11 mouse cellular contexts compared by ENCODE assay signal in genomic region chr11:116127986-116128385, GRCm38 (mm10). TPM values are rescaled to one million over a fixed set of nuclear protein-coding genes. Genes with fewer than 3 reads are reported as not detected.
A peak's percentile ranks its signal among the peaks of the same experiment; 100 is the strongest.
DNase-seq lines count a peak whose midpoint lies in the region; ATAC-seq and TF ChIP-seq lines count a peak whose summit lies in the region.
"Had no signal": no experiment of that assay in that cellular context is flagged by ENCODE, and none has a peak within 500 bp of the region (broad histone marks: within the 10 kb centered on the region; RNA-seq: fewer than 3 reads in every experiment).

No protein-coding gene starts in this region.

- peaks cover 52% of the 10 kb centered on the region for H3K4me1 ChIP-seq in heart, embryonic 10.5 days
- peaks cover 25% of the 10 kb centered on the region for H3K4me1 ChIP-seq in lung, embryonic 16.5 days (replicated peaks; ENCODE audit: control insufficient read depth, insufficient read depth, low read length)
- H3K4me1 ChIP-seq in lung, adult 2 months (ENCODE audit: control insufficient read depth, insufficient read depth, low read length): peaks cover 23% of the 10 kb centered on the region
- H3K4me1 ChIP-seq in heart, embryonic 12.5 days (replicated peaks): peaks cover 35% of the 10 kb centered on the region
- H3K4me1 ChIP-seq in midbrain, postnatal 0 days (ENCODE audit: insufficient read depth, low read length): peaks cover 6% of the 10 kb centered on the region; the same call in 1 of the 2 replicates

- no peak for DNase-seq in heart, embryonic 10.5 days (ENCODE audit: low spot score)
- no peak for DNase-seq in heart, adult 8-10 months (ENCODE audit: low spot score)
- DNase-seq in lung, adult 2 months: no peak
- peak; percentile 55 for DNase-seq in midbrain, postnatal 0 days (ENCODE audit: low spot score)
- no peak for DNase-seq in spleen, adult 18-20 months
- DNase-seq: right cerebral cortex, adult 18-20 months; thymus, postnatal 36 days had no signal

- peak overlapping the region; percentile 40; the same call in 1 of the 2 replicates for H3K9ac ChIP-seq in lung, embryonic 16.5 days (ENCODE audit: low read length)
- peak overlapping the region; percentile 49 for H3K9ac ChIP-seq in heart, embryonic 12.5 days
- no peak overlapping the region for H3K9ac ChIP-seq in midbrain, postnatal 0 days (replicated peaks; ENCODE audit: low read length, poor library complexity, severe bottlenecking)

- H3K9me3 ChIP-seq in heart, embryonic 10.5 days: no peaks in the 10 kb centered on the region
- H3K9me3 ChIP-seq in lung, embryonic 16.5 days (ENCODE audit: control insufficient read depth, low read length): 0 out of 2 replicates have a peak, but pooled peaks cover 2% of the 10 kb centered on the region
- peaks cover 4% of the 10 kb centered on the region; the same call in 1 of the 2 replicates for H3K9me3 ChIP-seq in heart, embryonic 12.5 days (replicated peaks)
- no peaks in the 10 kb centered on the region for H3K9me3 ChIP-seq in midbrain, postnatal 0 days (ENCODE audit: low read length)

- peak overlapping the region; percentile 46; the same call in 1 of the 2 replicates for H3K4me2 ChIP-seq in lung, embryonic 16.5 days (ENCODE audit: low read depth, low read length)
- H3K4me2 ChIP-seq in heart, embryonic 12.5 days: 0 out of 2 replicates have a peak overlapping the region, but pooled peaks have one; percentile 51
- H3K4me2 ChIP-seq in midbrain, postnatal 0 days (ENCODE audit: low read depth, low read length, poor library complexity, severe bottlenecking): no peak overlapping the region

- peak overlapping the region; percentile 39; the same call in 1 of the 2 replicates for H3K4me3 ChIP-seq in heart, embryonic 10.5 days
- no peak overlapping the region for H3K4me3 ChIP-seq in lung, embryonic 16.5 days (ENCODE audit: low read length)
- no peak overlapping the region for H3K4me3 ChIP-seq in lung, adult 2 months (replicated peaks; ENCODE audit: extremely low read depth, low read depth, low read length)
- H3K4me3 ChIP-seq in heart, embryonic 12.5 days: no peak overlapping the region
- H3K4me3 ChIP-seq in midbrain, postnatal 0 days (ENCODE audit: low read depth, low read length): no peak overlapping the region

- no peaks in the 10 kb centered on the region for H3K27me3 ChIP-seq in heart, embryonic 10.5 days (ENCODE audit: insufficient read depth, poor library complexity, severe bottlenecking)
- H3K27me3 ChIP-seq in lung, embryonic 16.5 days (ENCODE audit: control insufficient read depth, insufficient read depth, low read depth, low read length): no peaks in the 10 kb centered on the region
- H3K27me3 ChIP-seq in heart, embryonic 12.5 days (replicated peaks): no peaks in the 10 kb centered on the region
- no peaks in the 10 kb centered on the region for H3K27me3 ChIP-seq in midbrain, postnatal 0 days (ENCODE audit: insufficient read depth, low read length)
- H3K27me3 ChIP-seq: CH12.LX had no signal

- peak overlapping the region; percentile 84 for H3K27ac ChIP-seq in heart, embryonic 10.5 days
- peak overlapping the region; percentile 51; the same call in 1 of the 2 replicates for H3K27ac ChIP-seq in lung, embryonic 16.5 days (ENCODE audit: low read length)
- no peak overlapping the region for H3K27ac ChIP-seq in heart, embryonic 12.5 days (ENCODE audit: poor library complexity, severe bottlenecking)
- H3K27ac ChIP-seq in midbrain, postnatal 0 days (ENCODE audit: low read depth, low read length): no peak overlapping the region

- ATAC-seq in lung, embryonic 16.5 days (ENCODE audit: low read depth): no peak
- ATAC-seq in heart, embryonic 12.5 days (ENCODE audit: insufficient number of reproducible peaks, low FRiP score): no peak
- ATAC-seq in midbrain, postnatal 0 days (ENCODE audit: low FRiP score): no peak
- no peak for ATAC-seq in megakaryocyte, adult 5-6 weeks (ENCODE audit: poor library complexity, severe bottlenecking)

- TF ChIP-seq CTCF in lung, adult 2 months (IDR thresholded peaks at IDR 0.05; ENCODE audit: insufficient read depth, low read length): no peak
- no peak for TF ChIP-seq CTCF in midbrain, postnatal 0 days (IDR thresholded peaks at IDR 0.05)

- peaks cover 49% of the 10 kb centered on the region for H3K36me3 ChIP-seq in heart, embryonic 10.5 days
- peaks cover 15% of the 10 kb centered on the region for H3K36me3 ChIP-seq in lung, embryonic 16.5 days (ENCODE audit: control insufficient read depth, insufficient read depth, low read length)
- peaks cover 46% of the 10 kb centered on the region for H3K36me3 ChIP-seq in heart, embryonic 12.5 days
- peaks cover 19% of the 10 kb centered on the region for H3K36me3 ChIP-seq in midbrain, postnatal 0 days (ENCODE audit: insufficient read depth, low read length)

- no peak for TF ChIP-seq POLR2A in lung, adult 2 months (IDR thresholded peaks at IDR 0.05; ENCODE audit: borderline replicate concordance, extremely low read depth, low read depth, low read length)

- 84% methylated on average over 9 of the region's 9 CpGs for WGBS in heart, embryonic 10.5 days
- 64% methylated on average over 9 of the region's 9 CpGs for WGBS in lung, embryonic 16.5 days
- 75% methylated on average over 9 of the region's 9 CpGs for WGBS in lung, adult 2 months
- WGBS in heart, embryonic 12.5 days: 78% methylated on average over 9 of the region's 9 CpGs
- WGBS in midbrain, postnatal 0 days: 75% methylated on average over 9 of the region's 9 CpGs

RNA-seq across cellular contexts. Expression of gene Trim47, which starts 1.0 kb away (rescaled TPM):
- polyA plus RNA-seq in heart, embryonic 10.5 days (2016; fragmentation: Nextera tagmentation; extraction: Ambion mirVana): 25.9 and 38.7 TPM in 2 replicates
- 10 to 100 TPM; 17.9 to 25.7 (median 22.1) TPM for total RNA-seq in heart, adult 8-10 months (2022)
- 20.4 and 24.8 TPM in 2 replicates for polyA plus RNA-seq in lung, embryonic 16.5 days (2015; fragmentation: Nextera tagmentation; extraction: Ambion mirVana)
- polyA plus RNA-seq in lung, adult 2 months (2012; rRNA removed): 44.6 and 55.5 TPM in 2 replicates
- polyA plus RNA-seq in heart, embryonic 12.5 days (2016; fragmentation: Nextera tagmentation; extraction: Ambion mirVana): 54.8 and 58.2 TPM in 2 replicates
- 12.6 and 16.8 TPM in 2 replicates for total RNA-seq in midbrain, postnatal 0 days (2014; rRNA removed)
- polyA plus RNA-seq in midbrain, postnatal 0 days (2015; fragmentation: Nextera tagmentation; extraction: Ambion mirVana): 9.0 and 11.7 TPM in 2 replicates
- 0.47 TPM in 1 of 2 replicates, not detected in the other for total RNA-seq in megakaryocyte, adult 5-6 weeks (2015)
- total RNA-seq in megakaryocyte, adult 5-6 weeks (2017): 0.07 TPM in 1 of 2 replicates, not detected in the other

RNA-seq across cellular contexts. Expression of gene Trim65, which starts 2.9 kb away (rescaled TPM):
- polyA plus RNA-seq in heart, embryonic 10.5 days (2016; fragmentation: Nextera tagmentation; extraction: Ambion mirVana): 3.6 and 3.8 TPM in 2 replicates
- 1 to 10 TPM; 6.6 to 8.2 (median 7.6) TPM for total RNA-seq in heart, adult 8-10 months (2022)
- polyA plus RNA-seq in lung, embryonic 16.5 days (2015; fragmentation: Nextera tagmentation; extraction: Ambion mirVana): 5.1 and 6.4 TPM in 2 replicates
- 17.3 and 21.4 TPM in 2 replicates for polyA plus RNA-seq in lung, adult 2 months (2012; rRNA removed)
- 4.7 and 4.9 TPM in 2 replicates for polyA plus RNA-seq in heart, embryonic 12.5 days (2016; fragmentation: Nextera tagmentation; extraction: Ambion mirVana)
- total RNA-seq in midbrain, postnatal 0 days (2014; rRNA removed): 5.7 and 7.6 TPM in 2 replicates
- 2.3 TPM in 2 replicates for polyA plus RNA-seq in midbrain, postnatal 0 days (2015; fragmentation: Nextera tagmentation; extraction: Ambion mirVana)
- total RNA-seq in megakaryocyte, adult 5-6 weeks (2015): 15.8 and 15.9 TPM in 2 replicates
- 7.9 and 10.7 TPM in 2 replicates for total RNA-seq in megakaryocyte, adult 5-6 weeks (2017)

RNA-seq across cellular contexts. Expression of gene Mrpl38, which starts 10.7 kb away (rescaled TPM):
- 112 and 127 TPM in 2 replicates for polyA plus RNA-seq in heart, embryonic 10.5 days (2016; fragmentation: Nextera tagmentation; extraction: Ambion mirVana)
- total RNA-seq in heart, adult 8-10 months (2022): 10 to 100 TPM; 60.0 to 66.2 (median 63.9) TPM
- polyA plus RNA-seq in lung, embryonic 16.5 days (2015; fragmentation: Nextera tagmentation; extraction: Ambion mirVana): 79.3 and 80.6 TPM in 2 replicates
- polyA plus RNA-seq in lung, adult 2 months (2012; rRNA removed): 32.9 and 41.3 TPM in 2 replicates
- 85.0 and 89.1 TPM in 2 replicates for polyA plus RNA-seq in heart, embryonic 12.5 days (2016; fragmentation: Nextera tagmentation; extraction: Ambion mirVana)
- 74.3 and 100 TPM in 2 replicates for total RNA-seq in midbrain, postnatal 0 days (2014; rRNA removed)
- polyA plus RNA-seq in midbrain, postnatal 0 days (2015; fragmentation: Nextera tagmentation; extraction: Ambion mirVana): 77.0 and 78.7 TPM in 2 replicates
- 14.6 and 17.3 TPM in 2 replicates for total RNA-seq in megakaryocyte, adult 5-6 weeks (2015)
- 6.9 and 10.0 TPM in 2 replicates for total RNA-seq in megakaryocyte, adult 5-6 weeks (2017)

RNA-seq across cellular contexts. Expression of gene Fbf1, which starts 40.0 kb away (rescaled TPM):
- 27.7 and 30.6 TPM in 2 replicates for polyA plus RNA-seq in heart, embryonic 10.5 days (2016; fragmentation: Nextera tagmentation; extraction: Ambion mirVana)
- total RNA-seq in heart, adult 8-10 months (2022): 10 to 100 TPM; 14.5 to 16.4 (median 15.2) TPM
- 36.1 and 37.3 TPM in 2 replicates for polyA plus RNA-seq in lung, embryonic 16.5 days (2015; fragmentation: Nextera tagmentation; extraction: Ambion mirVana)
- 26.5 and 35.5 TPM in 2 replicates for polyA plus RNA-seq in lung, adult 2 months (2012; rRNA removed)
- 37.2 and 37.5 TPM in 2 replicates for polyA plus RNA-seq in heart, embryonic 12.5 days (2016; fragmentation: Nextera tagmentation; extraction: Ambion mirVana)
- total RNA-seq in midbrain, postnatal 0 days (2014; rRNA removed): 82.2 and 83.0 TPM in 2 replicates
- polyA plus RNA-seq in midbrain, postnatal 0 days (2015; fragmentation: Nextera tagmentation; extraction: Ambion mirVana): 38.6 and 43.7 TPM in 2 replicates
- total RNA-seq in megakaryocyte, adult 5-6 weeks (2015): 2.9 and 5.9 TPM in 2 replicates
- total RNA-seq in megakaryocyte, adult 5-6 weeks (2017): 5.7 and 6.3 TPM in 2 replicates

RNA-seq across cellular contexts. Expression of gene Wbp2, which starts 41.2 kb away (rescaled TPM):
- polyA plus RNA-seq in heart, embryonic 10.5 days (2016; fragmentation: Nextera tagmentation; extraction: Ambion mirVana): 122 and 158 TPM in 2 replicates
- total RNA-seq in heart, adult 8-10 months (2022): 100 to 1,000 TPM; 108 to 126 (median 116) TPM
- polyA plus RNA-seq in lung, embryonic 16.5 days (2015; fragmentation: Nextera tagmentation; extraction: Ambion mirVana): 95.4 and 98.9 TPM in 2 replicates
- 257 and 267 TPM in 2 replicates for polyA plus RNA-seq in lung, adult 2 months (2012; rRNA removed)
- polyA plus RNA-seq in heart, embryonic 12.5 days (2016; fragmentation: Nextera tagmentation; extraction: Ambion mirVana): 137 and 141 TPM in 2 replicates
- total RNA-seq in midbrain, postnatal 0 days (2014; rRNA removed): 119 and 150 TPM in 2 replicates
- polyA plus RNA-seq in midbrain, postnatal 0 days (2015; fragmentation: Nextera tagmentation; extraction: Ambion mirVana): 254 and 267 TPM in 2 replicates
- total RNA-seq in megakaryocyte, adult 5-6 weeks (2015): 89.9 and 100 TPM in 2 replicates
- 39.5 and 49.8 TPM in 2 replicates for total RNA-seq in megakaryocyte, adult 5-6 weeks (2017)

Comparison
In these comparisons a context has a peak if more than half of its experiments do, and no peak if none do; other contexts are left out.
1. H3K27ac ChIP-seq: peak in heart, embryonic 10.5 days (single experiment) and lung, embryonic 16.5 days (single experiment); none in heart, embryonic 12.5 days (single experiment) and midbrain, postnatal 0 days (single experiment).